Mouse (Mus musculus): ENCODE measurements around the gene Polr3b.

DNA sequence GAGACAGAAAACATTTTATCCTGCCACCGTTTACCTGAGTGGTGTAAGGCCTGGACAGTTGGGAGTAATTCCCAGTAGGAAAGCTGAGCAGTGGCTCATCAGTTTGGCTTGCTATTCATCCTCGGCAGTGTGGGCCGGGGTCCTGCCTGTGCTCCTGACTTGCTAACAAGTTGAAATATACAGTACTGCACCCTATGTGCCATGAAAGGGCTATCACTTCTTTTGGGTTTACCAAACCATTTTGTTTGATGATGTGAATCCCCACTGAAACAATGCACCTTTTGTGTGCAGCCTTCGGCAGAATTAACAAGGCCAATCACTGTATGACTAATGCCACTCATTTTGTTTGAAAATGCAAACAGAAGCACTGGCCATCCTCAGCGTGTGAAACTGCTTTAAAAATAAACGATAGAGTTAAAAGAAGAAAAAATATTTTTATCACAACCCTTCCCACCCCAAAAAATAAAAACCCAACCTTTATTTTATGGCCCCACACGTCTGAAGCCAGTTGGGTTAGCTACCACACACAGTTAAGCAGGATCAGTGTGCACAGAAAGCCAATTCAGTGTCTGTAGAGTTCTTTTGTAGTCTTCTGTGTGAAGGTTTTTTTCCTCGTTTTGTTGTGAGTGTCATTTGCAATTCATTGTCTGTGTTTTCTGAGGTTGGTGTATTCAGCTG lies 63.5 kb downstream of the Polr3b start:
- TF ChIP-seq POLR2A (IDR thresholded peaks at IDR 0.05; ENCODE audit: borderline replicate concordance, extremely low read depth, insufficient read depth, insufficient read length, poor library complexity, severe bottlenecking) (no peak), CTCF (IDR thresholded peaks at IDR 0.05; ENCODE audit: borderline replicate concordance, extremely low read depth, insufficient read depth, insufficient read length) (no peak)

Measured in brain, embryonic 14.5 days (tissue).